Mouse (Mus musculus): Measurements from ENCODE around the gene Tnip1.

The Tnip1 gene

GRCm38 (mm10) chr11:54962810-54963209 lies at the start of gene Tnip1:
Gene Tnip1, minus strand, starts transcription at chr11:54962917.
- peak; percentile 21 for DNase-seq

- DNase-seq: no peak
These were observed 48.7 kb upstream of the Tnip1 start for GRCm38 (mm10) chr11:55011440-55011839.

- DNase-seq: no peak
These were observed 45.5 kb upstream of the Tnip1 start for GRCm38 (mm10) chr11:55008230-55008629.

GRCm38 (mm10) chr11:55005684-55006083 lies 43.0 kb upstream of the Tnip1 start:
- DNase-seq: no peak

- no peak for DNase-seq
These were observed 42.3 kb upstream of the Tnip1 start for GRCm38 (mm10) chr11:55004970-55005502.

GRCm38 (mm10) chr11:54998708-54999107 lies 36.0 kb upstream of the Tnip1 start:
- DNase-seq: no peak

GRCm38 (mm10) chr11:54998284-54998683 lies 35.6 kb upstream of the Tnip1 start:
- peak; percentile 58 for DNase-seq

GRCm38 (mm10) chr11:54996176-54996575 lies 33.5 kb upstream of the Tnip1 start:
- no peak for DNase-seq

- DNase-seq: no peak
These were observed 27.2 kb upstream of the Tnip1 start for GRCm38 (mm10) chr11:54989920-54990319.

GRCm38 (mm10) chr11:54988754-54989349 lies 26.1 kb upstream of the Tnip1 start:
- no peak for DNase-seq

- peak; percentile 54 for DNase-seq
These were observed 25.3 kb upstream of the Tnip1 start for GRCm38 (mm10) chr11:54987974-54988373.

- DNase-seq: no peak
These were observed 22.4 kb upstream of the Tnip1 start for GRCm38 (mm10) chr11:54985086-54985485.

- DNase-seq: no peak
These were observed 21.9 kb upstream of the Tnip1 start for GRCm38 (mm10) chr11:54984581-54984980.

GRCm38 (mm10) chr11:54984085-54984484 lies 21.4 kb upstream of the Tnip1 start:
- peak; percentile 78 for DNase-seq

- DNase-seq: no peak
These were observed 19.8 kb upstream of the Tnip1 start for GRCm38 (mm10) chr11:54982520-54982919.

GRCm38 (mm10) chr11:54981630-54982029 lies 18.9 kb upstream of the Tnip1 start:
- DNase-seq: no peak

GRCm38 (mm10) chr11:54977385-54977937 lies 14.7 kb upstream of the Tnip1 start:
- DNase-seq: no peak

- DNase-seq: no peak
These were observed 13.6 kb upstream of the Tnip1 start for GRCm38 (mm10) chr11:54976351-54976750.

GRCm38 (mm10) chr11:54975756-54976155 lies 13.0 kb upstream of the Tnip1 start:
- DNase-seq: no peak

GRCm38 (mm10) chr11:54975340-54975739 lies 12.6 kb upstream of the Tnip1 start:
- no peak for DNase-seq

GRCm38 (mm10) chr11:54974639-54975038 lies 11.9 kb upstream of the Tnip1 start:
- DNase-seq: no peak

GRCm38 (mm10) chr11:54973481-54974212 lies 10.9 kb upstream of the Tnip1 start:
- DNase-seq: peak; percentile 56

- DNase-seq: no peak
These were observed 10.1 kb upstream of the Tnip1 start for GRCm38 (mm10) chr11:54972789-54973188.
